Mouse (Mus musculus): Measurements from ENCODE around the gene Olfr1309.
"Not testable (repeated sequence)": the region's sequence is repeated elsewhere in the genome, so short reads cannot be mapped to it uniquely, and the experiment has no call there.

Olfr1309 gene

DNA sequence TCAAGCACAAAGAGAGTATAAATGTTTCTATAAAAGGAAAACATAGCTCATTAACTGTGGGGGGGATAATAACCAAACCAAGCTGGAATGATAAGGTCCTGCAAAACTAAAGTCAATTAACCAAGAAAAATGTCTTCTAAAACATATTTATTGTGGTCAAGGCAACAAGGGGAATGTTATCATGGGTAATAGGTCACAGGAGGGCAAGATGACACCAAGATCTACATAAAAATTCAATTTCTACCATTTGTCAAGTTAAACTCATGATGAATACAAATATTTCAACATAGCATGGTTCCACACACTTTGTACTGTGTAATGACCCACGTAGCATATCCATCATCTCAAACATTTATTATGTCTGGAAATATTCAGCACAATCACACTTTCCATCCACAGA lies at the start of gene Olfr1309:
Olfr1309 (minus strand) TSS at position 101 of the 400 bp plus-strand sequence.
- H3K36me3 ChIP-seq (ENCODE audit: insufficient read depth, low read length), result no peaks in the 10 kb centered on the region
- H3K9me3 ChIP-seq (ENCODE audit: low read length), result no peaks in the 10 kb centered on the region
- no peak within 1 kb of the TSS for H3K4me3 ChIP-seq (replicated peaks; ENCODE audit: low read length)
- TF ChIP-seq CTCF (conservative IDR thresholded peaks at IDR 0.05; ENCODE audit: low read length) (no peak), NANOG (IDR thresholded peaks at IDR 0.05; ENCODE audit: borderline replicate concordance, low read length) (no peak), POU5F1 (IDR thresholded peaks at IDR 0.05; ENCODE audit: borderline replicate concordance, low read length) (no peak)
- H3K27me3 ChIP-seq (ENCODE audit: insufficient read depth, low read length), result no peaks in the 10 kb centered on the region
- H3K4me1 ChIP-seq (replicated peaks; ENCODE audit: low read depth, low read length), result no peaks in the 10 kb centered on the region

DNA sequence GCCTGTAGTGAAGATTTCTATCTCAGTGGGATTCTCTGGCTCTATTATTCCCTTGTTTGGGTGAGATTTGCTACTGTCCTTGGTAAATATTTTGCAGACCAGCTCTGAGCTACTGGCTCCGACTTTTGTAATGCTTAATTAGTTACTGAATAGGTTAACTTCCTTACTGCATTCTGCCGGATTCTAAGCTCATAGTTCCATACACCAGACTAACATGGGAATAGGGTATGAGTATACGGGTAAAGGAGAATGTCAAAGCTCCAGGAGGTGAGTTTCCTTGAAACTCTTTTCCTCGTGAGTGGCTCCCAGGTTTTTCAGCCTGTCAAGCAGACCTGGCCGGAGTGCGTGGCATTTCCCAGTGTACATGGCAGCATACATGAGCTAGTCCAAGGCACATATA lies 36.9 kb upstream of the Olfr1309 start:
- not testable (repeated sequence) for H3K4me1 ChIP-seq (replicated peaks; ENCODE audit: low read depth, low read length); H3K36me3 ChIP-seq (ENCODE audit: insufficient read depth, low read length); H3K4me3 ChIP-seq (replicated peaks; ENCODE audit: low read length); H3K27me3 ChIP-seq (ENCODE audit: insufficient read depth, low read length); H3K9me3 ChIP-seq (ENCODE audit: low read length)

DNA sequence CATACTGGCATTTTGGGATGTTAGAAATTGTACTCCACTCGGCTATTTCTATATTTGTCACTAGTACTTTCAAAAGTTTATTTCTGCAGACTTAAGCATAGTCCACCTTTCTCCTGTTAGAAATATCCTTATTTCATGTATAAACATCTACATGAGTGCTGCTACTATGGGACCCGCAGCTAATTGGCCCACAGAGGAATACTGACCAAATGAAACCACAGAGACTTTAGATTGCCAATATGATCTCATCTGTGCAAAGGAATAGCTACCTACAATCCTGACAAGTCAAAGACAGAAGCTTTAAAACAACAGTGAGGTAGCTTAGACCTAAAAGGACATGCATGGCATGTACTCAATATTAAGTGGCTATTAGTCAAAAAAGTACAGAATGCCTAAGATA lies 34.2 kb upstream of the Olfr1309 start, which contains the start of gene Olfr1311:
Olfr1311 (minus strand) TSS at position 101 of the 400 bp plus-strand sequence.
- Histone ChIP-seq H3K4me3 (replicated peaks; ENCODE audit: low read length) (no peak within 1 kb of the TSS), H3K36me3 (ENCODE audit: insufficient read depth, low read length) (no peaks in the 10 kb centered on the region), H3K27me3 (ENCODE audit: insufficient read depth, low read length) (no peaks in the 10 kb centered on the region), H3K4me1 (replicated peaks; ENCODE audit: low read depth, low read length) (no peaks in the 10 kb centered on the region), H3K9me3 (ENCODE audit: low read length) (no peaks in the 10 kb centered on the region)
- TF ChIP-seq NANOG (IDR thresholded peaks at IDR 0.05; ENCODE audit: borderline replicate concordance, low read length) (no peak), POU5F1 (IDR thresholded peaks at IDR 0.05; ENCODE audit: borderline replicate concordance, low read length) (no peak), CTCF (conservative IDR thresholded peaks at IDR 0.05; ENCODE audit: low read length) (no peak)

DNA sequence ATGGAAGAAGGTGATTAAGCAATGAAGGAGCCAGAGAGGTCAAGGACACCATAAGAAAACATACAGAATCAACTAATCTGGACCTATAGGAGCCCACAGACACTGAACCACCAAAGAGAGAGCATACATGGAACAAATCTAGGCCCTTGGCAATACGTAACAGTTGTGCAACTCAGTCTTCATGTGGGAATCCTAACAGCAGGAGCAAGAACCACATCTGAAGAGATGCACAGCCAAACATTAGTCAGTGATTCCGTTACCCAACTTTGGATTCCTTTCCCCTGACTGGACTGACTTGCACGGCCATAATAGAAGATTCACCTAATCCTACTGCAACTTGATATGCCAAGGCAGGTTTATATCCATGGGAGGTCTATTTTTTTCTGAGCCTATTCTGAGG lies 24.8 kb upstream of the Olfr1309 start:
- TF ChIP-seq NANOG (IDR thresholded peaks at IDR 0.05; ENCODE audit: borderline replicate concordance, low read length) (no peak), POU5F1 (IDR thresholded peaks at IDR 0.05; ENCODE audit: borderline replicate concordance, low read length) (no peak), CTCF (conservative IDR thresholded peaks at IDR 0.05; ENCODE audit: low read length) (no peak)
- peaks cover 3% of the 10 kb centered on the region; the same call in 1 of the 2 replicates for H3K9me3 ChIP-seq (ENCODE audit: low read length)
- no peaks in the 10 kb centered on the region for H3K4me1 ChIP-seq (replicated peaks; ENCODE audit: low read depth, low read length)
- no peak overlapping the region for H3K4me3 ChIP-seq (replicated peaks; ENCODE audit: low read length)
- no peaks in the 10 kb centered on the region for H3K36me3 ChIP-seq (ENCODE audit: insufficient read depth, low read length)
- H3K27me3 ChIP-seq (ENCODE audit: insufficient read depth, low read length), result no peaks in the 10 kb centered on the region

DNA sequence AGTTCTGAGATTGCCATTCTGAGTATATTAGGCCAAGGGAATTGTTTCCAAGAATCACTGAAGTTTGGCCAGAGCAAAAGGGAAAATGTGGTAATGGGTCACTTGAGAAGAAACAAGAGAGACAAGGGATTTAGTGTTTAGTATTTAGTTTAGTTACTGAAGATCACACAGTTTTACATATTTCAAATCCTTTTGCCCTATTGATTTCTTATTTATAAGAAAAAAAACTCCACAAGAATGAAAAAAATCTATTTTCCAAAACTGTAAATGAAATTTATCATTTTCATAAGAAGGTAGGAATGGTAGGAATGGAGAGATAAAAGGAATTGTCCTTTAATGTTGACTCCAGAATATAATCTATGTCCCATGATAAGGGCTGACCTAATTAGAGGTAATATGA lies 22.5 kb upstream of the Olfr1309 start, which contains the start of gene Olfr1310:
Olfr1310 (minus strand) TSS at position 101 of the 400 bp plus-strand sequence.
- Histone ChIP-seq H3K4me3 (replicated peaks; ENCODE audit: low read length) (no peak within 1 kb of the TSS), H3K27me3 (ENCODE audit: insufficient read depth, low read length) (no peaks in the 10 kb centered on the region), H3K36me3 (ENCODE audit: insufficient read depth, low read length) (no peaks in the 10 kb centered on the region), H3K9me3 (ENCODE audit: low read length) (peaks cover 3% of the 10 kb centered on the region; the same call in 1 of the 2 replicates), H3K4me1 (replicated peaks; ENCODE audit: low read depth, low read length) (no peaks in the 10 kb centered on the region)
- no peak for TF ChIP-seq NANOG (IDR thresholded peaks at IDR 0.05; ENCODE audit: borderline replicate concordance, low read length)
- TF ChIP-seq CTCF (conservative IDR thresholded peaks at IDR 0.05; ENCODE audit: low read length), result no peak
- no peak for TF ChIP-seq POU5F1 (IDR thresholded peaks at IDR 0.05; ENCODE audit: borderline replicate concordance, low read length)

DNA sequence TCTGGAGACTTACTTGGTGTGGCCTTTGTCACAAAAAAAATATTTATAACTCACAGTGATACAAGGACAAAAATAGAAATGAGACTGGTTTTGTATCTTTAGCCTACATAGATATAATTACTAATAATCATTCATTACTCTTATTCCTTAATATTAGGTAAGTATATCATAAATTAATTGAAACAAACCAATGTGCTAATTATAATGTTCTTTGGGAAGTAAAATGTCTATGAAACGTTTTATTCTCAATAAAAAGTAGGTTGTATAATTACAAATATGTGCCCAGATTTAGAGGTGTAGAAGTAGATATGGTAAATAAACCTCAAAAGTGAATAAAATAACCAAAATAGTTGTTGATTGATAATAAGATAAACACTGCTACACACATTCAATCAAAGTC lies 25.2 kb downstream of the Olfr1309 start, which contains the start of gene Olfr1308:
Olfr1308 (minus strand) TSS at position 101 of the 400 bp plus-strand sequence.
- no peaks in the 10 kb centered on the region for H3K4me1 ChIP-seq (replicated peaks; ENCODE audit: low read depth, low read length)
- H3K9me3 ChIP-seq (ENCODE audit: low read length), result peaks cover 6% of the 10 kb centered on the region; the same call in 1 of the 2 replicates
- no peak within 1 kb of the TSS for H3K4me3 ChIP-seq (replicated peaks; ENCODE audit: low read length)
- H3K36me3 ChIP-seq (ENCODE audit: insufficient read depth, low read length), result no peaks in the 10 kb centered on the region
- TF ChIP-seq POU5F1 (IDR thresholded peaks at IDR 0.05; ENCODE audit: borderline replicate concordance, low read length) (no peak), NANOG (IDR thresholded peaks at IDR 0.05; ENCODE audit: borderline replicate concordance, low read length) (no peak), CTCF (conservative IDR thresholded peaks at IDR 0.05; ENCODE audit: low read length) (no peak)
- no peaks in the 10 kb centered on the region for H3K27me3 ChIP-seq (ENCODE audit: insufficient read depth, low read length)

DNA sequence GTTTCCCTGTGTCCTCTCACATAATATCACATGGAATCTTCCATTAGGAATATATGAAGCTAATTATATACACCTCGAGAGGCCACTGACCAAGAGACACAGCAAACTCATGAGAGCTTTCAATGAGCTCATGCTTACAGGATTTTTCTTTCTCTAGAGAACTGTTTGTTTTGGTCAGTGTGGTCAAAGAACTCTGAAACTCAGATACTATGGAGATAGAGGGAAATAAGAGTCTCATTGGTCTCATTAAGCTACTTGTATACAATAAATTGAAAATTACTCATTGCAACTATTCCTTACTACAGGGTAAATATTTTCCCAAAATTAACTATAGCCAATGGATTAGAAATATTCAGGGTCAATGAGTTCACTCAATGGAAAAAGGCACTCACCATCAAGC lies 40.7 kb downstream of the Olfr1309 start, which contains the start of gene Olfr1307:
Olfr1307 (minus strand) TSS at position 101 of the 400 bp plus-strand sequence.
- H3K4me1 ChIP-seq (replicated peaks; ENCODE audit: low read depth, low read length), result no peaks in the 10 kb centered on the region
- H3K9me3 ChIP-seq (ENCODE audit: low read length), result no peaks in the 10 kb centered on the region
- H3K27me3 ChIP-seq (ENCODE audit: insufficient read depth, low read length), result no peaks in the 10 kb centered on the region
- TF ChIP-seq NANOG (IDR thresholded peaks at IDR 0.05; ENCODE audit: borderline replicate concordance, low read length) (no peak), CTCF (conservative IDR thresholded peaks at IDR 0.05; ENCODE audit: low read length) (no peak), POU5F1 (IDR thresholded peaks at IDR 0.05; ENCODE audit: borderline replicate concordance, low read length) (no peak)
- H3K4me3 ChIP-seq (replicated peaks; ENCODE audit: low read length), result no peak within 1 kb of the TSS
- H3K36me3 ChIP-seq (ENCODE audit: insufficient read depth, low read length), result no peaks in the 10 kb centered on the region
